Mouse (Mus musculus) embryo, embryonic 10 days (tissue): ENCODE data around the gene Ak6.

ENCODE experiments used
- DNase-seq: peaks from one replicate; pipeline ENCODE4 v3.0.0-alpha.2; 2015; ENCODE audit warnings: low spot score

Ak6 gene

GRCm38 (mm10) chr13:100669291-100670022 lies 18.7 kb downstream of the Ak6 start, which contains the start of gene Ccdc125:
Gene Ccdc125 (plus strand): TSS chr13:100669717.
- DNase-seq = peak; percentile 70

- DNase-seq = no peak
Observed at GRCm38 (mm10) chr13:100670181-100670741, 19.5 kb downstream of the Ak6 start.

- no peak for DNase-seq
Observed at GRCm38 (mm10) chr13:100675936-100676635, 25.3 kb downstream of the Ak6 start.

- no peak for DNase-seq
Observed at GRCm38 (mm10) chr13:100681615-100682014, 30.8 kb downstream of the Ak6 start.

DNA sequence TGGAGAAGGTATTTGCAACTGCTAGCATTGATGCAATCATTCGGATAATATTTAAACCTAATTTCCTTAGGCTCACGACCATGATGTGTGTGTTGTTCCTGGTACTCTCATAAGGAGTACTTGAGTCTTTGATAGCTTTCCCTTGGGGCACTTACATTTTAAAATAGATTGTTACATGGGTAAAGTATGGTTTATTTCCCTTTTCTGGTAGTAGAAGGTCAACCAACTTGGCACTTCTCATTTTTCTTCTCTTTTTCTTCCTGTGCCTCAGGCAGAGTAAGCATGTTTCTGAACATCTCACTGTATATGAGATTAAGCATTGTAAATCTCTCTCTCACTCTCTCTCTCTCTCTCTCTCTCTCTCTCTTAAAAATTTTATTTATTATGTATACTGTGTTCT lies 32.1 kb downstream of the Ak6 start:
- DNase-seq = no peak

GRCm38 (mm10) chr13:100684355-100684754 lies 33.6 kb downstream of the Ak6 start:
- DNase-seq = no peak

DNA sequence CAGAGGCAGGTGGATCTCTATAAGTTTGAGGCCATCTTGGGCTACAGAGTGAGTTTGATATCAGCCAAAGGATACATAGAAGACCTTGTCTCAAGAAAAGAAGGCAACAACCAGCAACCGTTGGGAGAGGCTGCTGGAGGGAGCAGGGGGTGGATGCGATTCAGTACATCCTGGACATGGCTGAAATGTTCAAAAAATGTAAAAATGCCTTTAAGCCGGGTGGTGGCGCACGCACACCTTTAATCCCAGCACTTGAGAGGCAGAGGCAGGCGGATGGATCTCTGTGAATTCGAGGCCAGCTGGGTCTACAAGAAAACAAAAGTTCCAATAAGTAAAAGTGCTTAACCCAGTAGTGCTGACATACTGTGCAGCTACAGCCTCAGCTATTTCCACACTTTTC lies 36.7 kb downstream of the Ak6 start:
- DNase-seq = no peak

GRCm38 (mm10) chr13:100697541-100697940 lies 46.8 kb downstream of the Ak6 start:
- no peak for DNase-seq

- no peak for DNase-seq
Observed at GRCm38 (mm10) chr13:100698866-100699265, 48.1 kb downstream of the Ak6 start.

- no peak for DNase-seq
Observed at GRCm38 (mm10) chr13:100703468-100703867, 52.7 kb downstream of the Ak6 start.

DNA sequence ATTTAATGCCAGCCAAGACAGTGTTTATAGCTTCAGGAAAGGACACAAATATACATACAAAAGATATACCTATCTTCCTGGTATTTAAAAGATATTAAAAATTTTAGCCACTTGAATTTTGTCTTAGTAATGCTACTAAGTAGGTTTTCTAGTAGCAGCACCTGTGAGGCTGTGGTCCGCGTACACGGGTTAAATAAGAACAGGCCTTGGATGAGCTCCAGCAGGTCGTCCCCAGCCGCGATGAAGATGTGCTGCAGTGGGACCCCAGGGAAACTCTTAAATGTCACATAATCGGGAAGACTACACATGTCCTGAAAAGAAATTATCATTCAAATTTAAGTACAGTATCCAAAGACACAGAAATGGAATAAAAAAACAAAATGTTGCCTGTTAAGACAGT lies 55.4 kb downstream of the Ak6 start:
- DNase-seq = no peak

DNA sequence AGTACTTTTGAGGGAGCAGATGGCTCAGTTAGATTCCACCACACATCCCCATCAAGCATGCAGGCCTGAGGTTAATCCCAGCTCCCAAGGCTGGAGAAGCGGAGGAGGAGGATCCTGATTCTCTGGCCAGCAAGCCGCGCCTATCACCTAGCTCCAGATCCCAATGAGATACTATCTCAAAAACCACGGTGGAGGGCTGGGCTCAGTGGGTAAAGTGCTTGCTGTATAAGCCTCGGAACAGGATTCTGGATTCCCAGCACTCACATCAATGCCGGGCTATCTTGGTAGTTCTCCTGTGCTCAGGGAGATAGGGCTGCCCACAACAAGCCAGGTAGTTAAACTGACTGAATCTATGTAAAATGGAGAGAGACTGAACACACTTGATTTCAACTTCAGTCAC lies 64.7 kb downstream of the Ak6 start:
- DNase-seq = no peak
